Mouse (Mus musculus) E14TG2a.4 (cell line): Measurements from ENCODE around the gene Olfr1380.
"Not testable (repeated sequence)": the region's sequence is repeated elsewhere in the genome, so short reads cannot be mapped to it uniquely, and the experiment has no call there.

Experiments
- CTCF ChIP-seq: conservative IDR thresholded peaks from 2 replicates; pipeline ENCODE4 v1.5.1; 2014; ENCODE audit warnings: low read length
- NANOG ChIP-seq: IDR thresholded peaks from 2 replicates; pipeline ENCODE4 v1.6.1; 2014; ENCODE audit warnings: borderline replicate concordance, low read length, mixed read lengths

GRCm38 (mm10) chr11:49611349-49611748 lies 54.7 kb downstream of the Olfr1380 start:
- not testable (repeated sequence) for TF ChIP-seq CTCF, NANOG
